Mouse (Mus musculus) lung, adult 2 months (tissue): Measurements from ENCODE around the gene Gdf2.

Experiments
- CTCF ChIP-seq: fragments of 200-500 bp; IDR thresholded peaks from 2 replicates; pipeline ENCODE4 v1.5.1; 2011; ENCODE audit warnings: mild to moderate bottlenecking, low read length, control low read depth; ENCODE audit not compliant: insufficient read depth
- POLR2A ChIP-seq: fragments of 200-500 bp; IDR thresholded peaks from 2 replicates; pipeline ENCODE4 v1.6.1; 2011; ENCODE audit warnings: low read depth, mild to moderate bottlenecking, control low read depth, low read length, borderline replicate concordance; ENCODE audit errors: extremely low read depth

- no peak for TF ChIP-seq CTCF
- no peak for TF ChIP-seq POLR2A
Measured at GRCm38 (mm10) chr14:33942222-33942621, 1.4 kb downstream of the Gdf2 start.
